Mouse (Mus musculus) urinary bladder, postnatal 10 days (tissue): ENCODE data around the gene Rab17.
A peak's percentile ranks its signal among the peaks of the same experiment; 100 is the strongest.

ENCODE experiments used
- DNase-seq: peaks from one replicate; pipeline ENCODE4 v3.0.0; 2022; ENCODE audit warnings: low spot score

Gene Rab17

DNA sequence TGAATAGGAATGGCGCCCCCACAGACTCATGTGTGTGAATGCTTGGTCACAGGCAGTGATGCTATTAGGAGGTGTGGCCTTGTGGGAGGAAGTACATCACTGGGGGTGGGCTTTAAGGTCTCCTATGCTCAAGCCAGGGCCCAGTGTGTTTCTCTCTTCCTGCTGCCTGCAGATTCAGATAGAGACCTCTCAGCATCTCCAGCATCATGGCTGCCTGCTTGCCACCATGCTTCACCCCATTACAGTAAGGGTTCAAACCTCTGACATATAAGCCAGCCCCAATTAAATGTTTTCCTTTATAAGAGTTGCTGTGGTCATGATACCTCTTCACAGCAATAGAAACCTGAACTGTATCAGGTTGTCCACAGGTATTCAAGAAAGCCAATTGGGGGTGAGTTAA lies 26.5 kb upstream of the Rab17 start:
- no peak for DNase-seq

GRCm38 (mm10) chr1:90981346-90981745 lies 11.9 kb upstream of the Rab17 start:
- no peak for DNase-seq

DNA sequence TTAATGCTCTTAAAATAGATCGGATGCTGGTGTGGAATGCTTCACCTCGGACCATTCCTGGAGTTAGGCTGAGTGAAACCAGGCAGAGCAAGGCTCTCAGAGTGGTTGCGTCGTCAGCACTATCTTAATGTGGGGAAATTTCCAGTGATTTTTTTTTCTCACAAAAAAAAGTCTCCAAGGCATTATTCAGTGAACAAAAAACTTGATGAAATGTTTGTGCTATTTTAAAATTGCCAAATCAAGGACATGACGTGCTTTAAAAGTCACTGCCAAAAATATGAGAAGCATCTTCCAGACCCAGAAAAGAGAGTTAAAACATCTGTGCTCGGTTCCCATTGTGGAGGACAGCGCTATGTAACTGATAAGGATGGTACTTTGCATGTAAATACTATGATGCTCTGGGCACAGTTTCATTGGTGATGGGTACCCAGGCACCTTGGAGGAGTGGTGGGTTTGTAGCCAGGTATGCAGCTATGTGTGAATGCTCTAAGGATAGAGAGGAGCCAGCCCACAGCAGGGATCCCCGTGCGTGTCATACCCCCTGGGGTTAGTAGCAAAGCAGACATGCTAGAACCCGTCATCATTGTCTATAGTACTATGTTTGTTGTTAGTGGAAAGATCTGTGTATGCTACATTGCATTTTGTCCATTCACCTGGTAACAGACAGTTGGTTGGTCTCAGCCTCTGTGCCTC lies 11.3 kb upstream of the Rab17 start:
- peak; percentile 2 for DNase-seq

DNA sequence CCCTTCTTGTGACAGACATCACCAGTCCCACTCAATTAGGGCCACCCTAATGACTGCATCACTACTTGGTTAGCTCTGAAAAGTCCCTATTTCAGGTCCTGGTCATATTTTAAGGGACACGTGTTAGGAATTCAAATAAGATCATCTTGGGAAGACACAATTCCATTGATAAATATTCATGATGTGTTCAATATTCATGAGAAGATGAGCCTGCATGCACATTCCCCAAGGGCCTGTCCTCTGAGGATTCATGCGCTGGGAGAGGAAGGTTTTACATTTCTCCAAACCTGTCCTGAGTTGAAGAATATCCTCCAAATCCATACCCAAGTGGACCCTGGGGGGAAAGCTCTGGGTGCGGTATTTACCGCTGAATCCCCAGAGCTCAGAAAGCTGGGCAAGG lies 6.5 kb upstream of the Rab17 start:
- no peak for DNase-seq

GRCm38 (mm10) chr1:90974906-90975649 lies 5.6 kb upstream of the Rab17 start:
- DNase-seq = peak; percentile 8

DNA sequence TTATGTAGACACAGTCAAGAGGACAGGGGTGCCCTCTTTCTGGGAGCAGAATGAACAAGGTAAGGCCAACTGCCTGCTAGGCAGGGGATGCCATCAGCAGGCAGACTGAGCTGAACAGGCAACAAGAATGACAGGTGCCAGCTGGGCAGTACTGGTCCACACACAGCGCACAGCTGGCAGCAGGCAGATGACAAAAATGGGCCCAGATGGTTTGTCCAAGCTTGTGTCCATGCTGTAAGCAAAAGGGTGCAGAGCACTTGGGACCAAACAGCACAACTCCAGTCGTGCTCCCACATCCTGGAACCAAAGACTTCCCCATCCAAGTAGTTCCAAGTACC lies 4.1 kb upstream of the Rab17 start:
- DNase-seq = no peak

GRCm38 (mm10) chr1:90972911-90973573 lies 3.6 kb upstream of the Rab17 start:
- peak; percentile 88 for DNase-seq

DNA sequence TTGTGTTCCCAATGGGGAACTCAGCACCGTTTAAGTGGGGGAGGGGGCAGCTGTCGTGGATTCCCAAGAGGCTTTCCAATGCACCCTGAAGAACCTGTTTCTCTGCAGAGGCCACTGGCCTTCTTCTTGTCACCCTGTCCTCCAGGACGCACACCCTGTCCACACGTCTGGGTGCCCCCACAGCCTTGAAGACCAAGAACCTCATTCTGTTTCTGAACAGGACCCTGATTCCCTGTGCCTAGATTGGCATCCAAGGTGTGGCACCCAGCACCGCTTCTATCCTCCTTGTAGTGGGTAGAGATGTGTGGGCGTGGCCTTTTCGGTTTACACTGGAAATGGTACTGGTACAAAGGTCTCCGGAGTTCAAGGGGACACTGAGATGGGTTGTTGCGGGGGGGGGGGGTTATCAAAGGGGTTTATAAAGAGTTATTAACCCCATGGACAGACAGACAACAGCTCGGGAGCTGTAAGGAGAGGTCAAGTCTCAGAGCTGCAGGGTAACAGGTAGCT lies 475 bp upstream of the Rab17 start:
- DNase-seq = no peak

- peak; percentile 4 for DNase-seq
Observed at GRCm38 (mm10) chr1:90968649-90969048, 812 bp downstream of the Rab17 start.

GRCm38 (mm10) chr1:90967583-90967982 lies 1.9 kb downstream of the Rab17 start:
- DNase-seq = no peak

GRCm38 (mm10) chr1:90962994-90963393 lies 6.5 kb downstream of the Rab17 start:
- no peak for DNase-seq

DNA sequence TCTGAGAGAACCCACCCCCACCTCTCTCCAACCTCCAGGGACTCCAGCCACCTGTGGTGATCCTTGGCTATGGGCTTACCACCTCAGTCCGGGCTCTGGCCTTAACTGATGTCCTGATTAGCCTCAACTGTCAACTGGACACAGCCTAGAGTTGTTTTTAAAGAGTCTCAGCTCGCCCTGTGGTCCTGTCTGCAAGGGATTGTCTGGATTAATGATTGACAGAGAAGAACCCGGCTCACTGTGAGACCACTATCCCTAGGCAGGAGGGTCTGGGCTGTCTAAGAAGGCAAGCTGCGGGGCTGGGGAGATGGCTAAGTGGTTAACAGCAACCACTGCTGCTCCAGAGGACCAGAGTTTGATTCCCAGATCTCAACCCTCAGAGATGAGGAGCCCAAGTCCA lies 6.9 kb downstream of the Rab17 start:
- DNase-seq = no peak

DNA sequence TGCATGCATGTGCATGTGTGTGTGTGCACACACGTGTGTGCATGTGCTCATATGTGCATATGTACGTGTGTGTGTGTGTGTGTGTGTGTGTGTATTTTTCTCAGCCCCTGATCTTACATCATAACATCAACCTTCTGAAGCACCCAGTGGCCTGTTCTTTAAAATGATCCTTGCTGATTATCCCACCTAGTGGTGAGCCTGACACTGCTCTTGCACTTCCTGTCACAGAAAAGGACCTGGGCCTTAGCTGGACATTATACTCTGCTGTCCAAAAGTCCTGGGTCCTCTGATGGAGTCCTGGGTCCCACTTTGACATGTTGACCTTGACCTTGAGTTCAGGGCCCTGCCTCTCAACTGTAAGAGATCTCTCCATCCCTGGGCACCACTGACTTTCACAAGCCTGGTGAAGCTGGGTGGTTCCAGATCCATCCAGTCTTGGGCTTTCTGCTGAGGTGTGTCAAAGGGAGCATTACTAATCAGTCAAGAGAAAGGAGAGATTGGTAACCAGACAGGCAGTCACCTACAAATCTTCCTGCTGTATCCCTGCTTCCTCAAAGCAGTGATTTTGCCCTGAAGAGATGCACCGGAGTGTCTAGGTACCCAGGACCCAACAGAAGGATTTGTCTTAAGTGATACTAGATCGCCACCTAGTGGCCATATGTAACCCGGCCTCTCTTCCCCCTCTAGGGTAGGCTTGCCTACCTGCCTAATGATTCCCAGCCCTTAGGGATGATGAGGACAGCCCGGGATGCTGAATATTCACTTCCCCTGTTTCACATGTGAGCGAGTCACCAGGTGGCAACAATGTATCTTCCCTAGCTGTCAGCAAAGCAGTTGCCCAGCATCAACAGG lies 13.0 kb downstream of the Rab17 start:
- DNase-seq = no peak

DNA sequence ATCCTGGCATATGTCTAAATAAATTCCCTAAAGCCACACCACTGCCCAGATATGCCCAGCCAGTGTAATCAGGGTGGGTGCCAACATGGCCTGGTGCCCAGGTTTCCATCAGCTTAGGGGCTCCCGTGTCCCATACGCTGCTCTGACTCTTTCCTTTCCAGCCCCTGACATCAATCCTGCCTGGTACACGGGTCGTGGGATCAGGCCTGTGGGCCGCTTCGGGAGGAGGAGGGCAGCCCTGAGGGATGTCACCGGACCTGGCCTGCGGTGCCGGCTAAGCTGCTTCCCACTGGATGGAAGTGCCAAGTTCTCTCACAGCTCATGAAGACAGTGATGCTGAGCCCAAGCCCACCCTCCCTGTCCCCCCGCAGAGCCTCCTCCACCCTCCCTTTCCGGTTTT lies 15.8 kb downstream of the Rab17 start:
- DNase-seq = no peak

DNA sequence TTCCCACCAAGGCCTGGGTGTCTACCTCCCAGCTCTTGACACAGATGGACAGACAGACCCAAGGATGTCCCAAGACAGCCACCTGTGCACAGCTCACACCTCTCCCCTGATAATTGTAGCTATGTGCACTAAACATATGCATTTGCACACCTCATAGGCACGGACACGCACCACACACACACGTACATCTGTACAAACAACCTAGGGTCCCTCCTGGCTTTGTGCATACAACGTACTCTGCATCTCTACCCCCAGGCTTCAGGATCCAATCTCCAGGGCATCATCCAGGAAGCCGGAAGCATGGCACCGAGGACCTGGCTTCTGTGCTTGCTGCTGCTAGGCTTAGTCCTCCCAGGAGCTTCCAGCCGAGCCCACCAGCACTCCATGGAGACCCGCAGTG lies 16.7 kb downstream of the Rab17 start, which contains the start of gene Prlh:
Gene Prlh (plus strand): TSS at position 301 of the 400 bp plus-strand sequence.
- DNase-seq = no peak

DNA sequence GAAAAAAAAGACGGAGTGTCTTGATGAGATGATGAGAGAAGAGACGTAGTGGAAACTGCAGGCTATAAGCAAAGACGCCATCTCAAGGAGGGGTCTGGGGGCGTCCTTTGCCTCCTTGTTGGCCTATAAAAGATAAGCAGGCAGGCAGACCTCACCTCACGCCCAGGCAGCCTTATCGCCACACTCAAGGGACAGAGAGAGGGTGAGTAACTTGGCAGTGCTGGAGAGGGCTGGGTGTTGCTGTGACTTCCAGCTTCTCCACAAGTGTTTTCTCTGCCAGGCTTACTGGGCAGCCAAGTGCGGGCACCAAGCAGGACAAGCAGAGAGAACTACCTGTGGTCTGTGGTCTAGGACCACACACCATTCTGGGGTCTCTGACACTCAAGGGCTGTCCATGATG lies 17.8 kb downstream of the Rab17 start:
- no peak for DNase-seq

GRCm38 (mm10) chr1:90949309-90949708 lies 20.2 kb downstream of the Rab17 start:
- no peak for DNase-seq

DNA sequence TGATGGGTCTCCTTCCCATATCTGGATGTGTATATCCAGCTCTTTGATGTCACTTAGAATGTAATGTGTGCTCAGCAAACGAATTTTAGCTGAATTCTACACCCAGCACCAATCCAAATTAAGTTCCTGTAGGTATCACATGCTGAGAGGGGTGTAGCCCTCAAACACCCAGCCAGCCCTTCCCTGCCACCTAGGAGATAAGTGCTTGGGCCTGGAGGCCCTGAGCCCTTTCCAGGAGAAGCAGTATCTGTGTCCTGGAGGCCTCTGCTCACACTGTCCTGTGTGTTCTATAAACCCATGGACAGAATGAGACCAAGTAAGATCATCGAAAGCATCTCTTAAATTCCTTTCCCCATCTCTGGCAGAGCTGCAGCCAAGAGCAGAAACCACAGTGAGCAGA lies 22.2 kb downstream of the Rab17 start:
- DNase-seq = no peak

GRCm38 (mm10) chr1:90945171-90945570 lies 24.3 kb downstream of the Rab17 start:
- no peak for DNase-seq

DNA sequence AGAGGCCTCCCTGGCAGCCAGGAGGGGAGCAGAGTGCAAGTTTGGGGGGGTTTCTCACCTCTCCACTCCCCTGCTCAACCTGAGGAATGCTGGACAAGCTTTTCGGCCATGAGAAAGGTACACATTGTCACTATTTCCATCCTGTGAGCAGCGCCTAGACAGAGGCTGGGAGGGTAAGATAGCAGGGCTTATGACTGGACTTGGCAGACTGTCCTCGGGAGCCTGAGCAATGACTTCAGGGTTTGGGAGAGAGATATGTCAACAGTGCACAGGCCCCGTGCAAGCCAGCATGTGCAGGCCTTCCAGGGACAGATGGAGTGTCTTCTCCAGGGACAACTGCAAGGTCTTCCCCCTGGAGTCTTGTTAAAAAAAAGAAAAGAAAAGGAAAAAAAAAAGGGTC lies 29.5 kb downstream of the Rab17 start:
- DNase-seq = no peak

- no peak for DNase-seq
Observed at GRCm38 (mm10) chr1:90936990-90937389, 32.5 kb downstream of the Rab17 start.

DNA sequence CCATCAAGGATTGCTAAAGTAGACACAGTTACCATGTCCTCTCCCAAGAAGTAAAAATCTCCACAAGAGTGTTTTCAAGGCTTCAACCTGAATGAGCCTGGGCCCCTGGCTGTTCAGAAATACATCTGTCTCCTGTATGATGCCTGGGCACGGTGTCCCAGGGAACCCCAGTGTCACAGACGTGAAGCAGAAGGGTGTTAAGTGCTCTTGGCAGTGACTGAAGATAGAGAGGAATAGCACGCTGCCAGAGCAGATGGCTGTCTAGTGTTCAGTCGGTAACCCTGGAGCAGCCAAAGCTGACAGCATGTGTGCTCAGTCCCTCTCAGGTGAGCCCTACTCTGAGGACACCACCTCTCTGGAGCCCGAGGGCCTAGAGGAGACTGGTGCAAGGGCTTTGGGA lies 36.5 kb downstream of the Rab17 start:
- no peak for DNase-seq
